Mouse (Mus musculus): ENCODE data around the gene Oprl1. TPM values are rescaled to one million over a fixed set of nuclear protein-coding genes. Genes with fewer than 3 reads are reported as not detected.

Gene Oprl1
- polyA plus RNA-seq, 1 experiment from 2014 or later, result 17.3 TPM

Other genes with a start within 250 kb of the Oprl1 start
- 0.08 TPM in 1 of 2 replicates, not detected in the other for gene Abhd16b, start 221.8 kb upstream of the Oprl1 start, polyA plus RNA-seq (2016; fragmentation: Nextera tagmentation; extraction: Ambion mirVana)
- gene Tpd52l2, start 217.9 kb upstream of the Oprl1 start, polyA plus RNA-seq (2016; fragmentation: Nextera tagmentation; extraction: Ambion mirVana), result 161 and 169 TPM in 2 replicates
- gene Dnajc5, start 194.5 kb upstream of the Oprl1 start, polyA plus RNA-seq (2016; fragmentation: Nextera tagmentation; extraction: Ambion mirVana), result 101 and 108 TPM in 2 replicates
- gene Uckl1, start 130.1 kb upstream of the Oprl1 start, polyA plus RNA-seq (2016; fragmentation: Nextera tagmentation; extraction: Ambion mirVana), result 52.9 and 56.8 TPM in 2 replicates
- 65.0 and 77.1 TPM in 2 replicates for gene Prpf6, start 123.1 kb upstream of the Oprl1 start, polyA plus RNA-seq (2016; fragmentation: Nextera tagmentation; extraction: Ambion mirVana)
- 36.9 and 45.4 TPM in 2 replicates for gene Zfp512b, start 122.2 kb upstream of the Oprl1 start, polyA plus RNA-seq (2016; fragmentation: Nextera tagmentation; extraction: Ambion mirVana)
- gene Samd10, start 115.8 kb upstream of the Oprl1 start, polyA plus RNA-seq (2016; fragmentation: Nextera tagmentation; extraction: Ambion mirVana), result 36.1 and 72.6 TPM in 2 replicates
- not detected in 2 replicates for gene Gm29797, start 58.0 kb upstream of the Oprl1 start, polyA plus RNA-seq (2016; fragmentation: Nextera tagmentation; extraction: Ambion mirVana)
- gene Sox18, start 43.4 kb upstream of the Oprl1 start, polyA plus RNA-seq (2016; fragmentation: Nextera tagmentation; extraction: Ambion mirVana), result 21.4 and 21.7 TPM in 2 replicates
- gene Tcea2, start 34.7 kb upstream of the Oprl1 start, polyA plus RNA-seq (2016; fragmentation: Nextera tagmentation; extraction: Ambion mirVana), result 14.4 and 17.7 TPM in 2 replicates
- gene Rgs19, start 21.0 kb upstream of the Oprl1 start, polyA plus RNA-seq (2016; fragmentation: Nextera tagmentation; extraction: Ambion mirVana), result 69.1 and 79.2 TPM in 2 replicates
- gene Lkaaear1, start 16.6 kb upstream of the Oprl1 start, polyA plus RNA-seq (2016; fragmentation: Nextera tagmentation; extraction: Ambion mirVana), result not detected in 2 replicates
- gene Myt1, start 48.3 kb downstream of the Oprl1 start, polyA plus RNA-seq (2016; fragmentation: Nextera tagmentation; extraction: Ambion mirVana), result 18.3 and 33.0 TPM in 2 replicates
- gene Pcmtd2, start 122.8 kb downstream of the Oprl1 start, polyA plus RNA-seq (2016; fragmentation: Nextera tagmentation; extraction: Ambion mirVana), result 21.8 and 24.5 TPM in 2 replicates
- 99.1 and 102 TPM in 2 replicates for gene Polr3k, start 149.3 kb downstream of the Oprl1 start, polyA plus RNA-seq (2016; fragmentation: Nextera tagmentation; extraction: Ambion mirVana)

All from hindbrain, embryonic 10.5 days (tissue).